Mouse (Mus musculus): ENCODE results near the gene Gm10720.
"Not testable (repeated sequence)": the region's sequence is repeated elsewhere in the genome, so short reads cannot be mapped to it uniquely, and the experiment has no call there.

Gene Gm10720

GRCm38 (mm10) chr9:3015354-3015753 is at the start of gene Gm10720:
Gm10720 (plus strand) TSS chr9:3015654.
- DNase-seq (ENCODE audit: low spot score in 2 of 2), result not testable (repeated sequence)

- peak in 1 of 2 experiments; percentile 21 for DNase-seq (ENCODE audit: low spot score in 2 of 2)
Observed at GRCm38 (mm10) chr9:3000445-3000972, 14.9 kb upstream of the Gm10720 start, which contains the start of gene Gm10722. Gm10722 (plus strand) TSS chr9:3000922.

DNA sequence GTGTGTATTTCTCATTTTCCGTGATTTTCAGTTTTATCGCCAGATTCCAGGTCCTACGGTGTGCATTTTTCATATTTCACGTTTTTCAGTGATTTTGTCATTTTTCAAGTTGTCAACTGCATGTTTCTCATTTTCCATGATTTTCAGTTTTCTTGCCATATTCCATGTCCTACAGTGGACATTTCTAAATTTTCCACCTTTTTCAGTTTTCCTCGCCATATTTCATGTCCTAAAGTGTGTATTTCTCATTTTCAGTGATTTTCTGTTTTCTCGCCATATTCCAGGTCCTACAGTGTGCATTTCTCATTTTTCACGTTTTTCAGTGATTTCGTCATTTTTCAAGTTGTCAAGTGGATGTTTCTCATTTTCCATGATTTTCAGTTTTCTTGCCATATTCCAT is 14.4 kb upstream of the Gm10720 start:
- DNase-seq (ENCODE audit: low spot score in 2 of 2), result peak in 1 of 2 experiments; percentile 44

- peak; percentile 93 to 100 for DNase-seq (ENCODE audit: low spot score in 2 of 2)
Observed at GRCm38 (mm10) chr9:3001948-3002659, 13.3 kb upstream of the Gm10720 start.

DNA sequence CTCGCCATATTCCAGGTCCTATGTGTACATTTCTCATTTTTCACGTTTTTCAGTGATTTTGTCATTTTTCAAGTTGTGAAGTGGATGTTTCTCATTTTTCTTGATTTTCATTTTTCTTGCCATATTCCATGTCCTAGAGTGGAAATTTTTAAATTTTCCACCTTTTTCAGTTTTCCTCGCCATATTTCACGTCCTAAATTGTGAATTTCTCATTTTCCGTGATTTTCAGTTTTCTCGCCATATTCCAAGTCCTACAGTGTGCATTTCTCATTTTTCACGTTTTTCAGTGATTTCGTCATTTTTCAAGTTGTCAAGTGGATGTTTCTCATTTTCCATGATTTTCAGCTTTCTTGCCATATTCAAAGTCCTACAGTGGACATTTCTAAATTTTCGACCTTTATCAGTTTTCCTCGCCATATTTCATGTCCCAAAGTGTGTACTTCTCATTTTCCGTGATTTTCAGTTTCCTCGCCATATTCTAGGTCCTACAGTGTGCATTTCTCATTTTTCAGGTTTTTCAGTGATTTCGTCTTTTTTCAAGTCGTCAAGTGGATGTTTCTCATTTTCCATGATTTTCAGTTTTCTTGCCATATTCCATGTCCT is 12.6 kb upstream of the Gm10720 start, which contains the start of gene Gm11168:
TSS of gene Gm11168 (plus strand) at position 553 of the 603 bp plus-strand sequence.
- not testable (repeated sequence) for DNase-seq (ENCODE audit: low spot score in 2 of 2)

DNA sequence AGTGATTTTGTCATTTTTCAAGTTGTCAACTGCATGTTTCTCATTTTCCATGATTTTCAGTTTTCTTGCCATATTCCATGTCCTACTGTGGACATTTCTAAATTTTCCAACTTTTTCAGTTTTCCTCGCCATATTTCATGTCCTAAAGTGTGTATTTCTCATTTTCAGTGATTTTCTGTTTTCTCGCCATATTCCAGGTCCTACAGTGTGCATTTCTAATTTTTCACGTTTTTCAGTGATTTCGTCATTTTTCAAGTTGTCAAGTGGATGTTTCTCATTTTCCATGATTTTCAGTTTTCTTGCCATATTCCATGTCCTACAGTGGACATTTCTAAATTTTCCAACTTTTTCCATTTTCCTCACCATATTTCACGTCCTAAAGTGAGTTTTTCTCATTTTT is 9.3 kb upstream of the Gm10720 start:
- not testable (repeated sequence) for DNase-seq (ENCODE audit: low spot score in 2 of 2)

DNA sequence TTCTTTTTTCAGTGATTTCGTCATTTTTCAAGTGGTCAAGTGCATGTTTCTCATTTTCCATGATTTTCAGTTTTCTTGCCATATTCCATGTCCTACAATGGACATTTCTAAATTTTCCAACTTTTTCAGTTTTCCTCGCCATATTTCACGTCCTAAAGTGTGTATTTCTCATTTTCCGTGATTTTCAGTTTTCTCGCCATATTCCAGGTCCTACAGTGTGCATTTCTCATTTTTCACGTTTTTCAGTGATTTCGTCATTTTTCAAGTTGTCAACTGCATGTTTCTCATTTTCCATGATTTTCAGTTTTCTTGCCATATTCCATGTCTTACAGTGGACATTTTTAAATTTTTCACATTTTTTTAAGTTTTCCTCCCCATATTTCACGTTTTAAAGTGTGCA is 8.8 kb upstream of the Gm10720 start:
- peak; percentile 92 to 100 for DNase-seq (ENCODE audit: low spot score in 2 of 2)

- DNase-seq (ENCODE audit: low spot score in 2 of 2), result not testable (repeated sequence)
Observed at GRCm38 (mm10) chr9:3007272-3007671, 8.2 kb upstream of the Gm10720 start.

GRCm38 (mm10) chr9:3009331-3009730 is 6.1 kb upstream of the Gm10720 start:
- DNase-seq (ENCODE audit: low spot score in 2 of 2), result not testable (repeated sequence)

GRCm38 (mm10) chr9:3012054-3012621 is 3.3 kb upstream of the Gm10720 start:
- not testable (repeated sequence) for DNase-seq (ENCODE audit: low spot score in 2 of 2)

DNA sequence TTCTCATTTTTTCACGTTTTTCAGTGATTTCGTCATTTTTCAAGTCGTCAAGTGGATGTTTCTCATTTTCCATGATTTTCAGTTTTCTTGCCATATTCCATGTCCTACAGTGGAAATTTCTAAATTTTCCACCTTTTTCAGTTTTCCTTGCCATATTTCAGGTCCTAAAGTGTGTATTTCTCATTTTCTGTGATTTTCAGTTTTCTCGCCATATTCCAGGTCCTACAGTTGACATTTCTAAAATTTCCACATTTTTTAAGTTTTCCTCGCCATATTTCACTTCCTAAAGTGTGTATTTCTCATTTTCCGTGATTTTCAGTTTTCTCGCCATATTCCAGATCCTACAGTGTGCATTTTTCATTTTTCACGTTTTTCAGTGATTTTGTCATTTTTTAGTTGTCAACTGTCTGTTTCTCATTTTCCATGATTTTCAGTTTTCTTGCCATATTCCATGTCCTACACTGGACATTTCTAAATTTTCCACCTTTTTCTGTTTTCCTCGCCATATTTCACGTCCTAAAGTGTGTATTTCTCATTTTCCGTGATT is 2.6 kb upstream of the Gm10720 start, which contains the start of gene Gm10721:
TSS of gene Gm10721 (plus strand) at position 408 of the 547 bp plus-strand sequence.
- not testable (repeated sequence) for DNase-seq (ENCODE audit: low spot score in 2 of 2)

GRCm38 (mm10) chr9:3015896-3016295 is 442 bp downstream of the Gm10720 start:
- DNase-seq (ENCODE audit: low spot score in 2 of 2), result not testable (repeated sequence)

- DNase-seq (ENCODE audit: low spot score in 2 of 2), result not testable (repeated sequence)
Observed at GRCm38 (mm10) chr9:3017108-3017507, 1.7 kb downstream of the Gm10720 start, which contains the start of gene Gm10719. Gm10719 (plus strand) TSS chr9:3017408.

DNA sequence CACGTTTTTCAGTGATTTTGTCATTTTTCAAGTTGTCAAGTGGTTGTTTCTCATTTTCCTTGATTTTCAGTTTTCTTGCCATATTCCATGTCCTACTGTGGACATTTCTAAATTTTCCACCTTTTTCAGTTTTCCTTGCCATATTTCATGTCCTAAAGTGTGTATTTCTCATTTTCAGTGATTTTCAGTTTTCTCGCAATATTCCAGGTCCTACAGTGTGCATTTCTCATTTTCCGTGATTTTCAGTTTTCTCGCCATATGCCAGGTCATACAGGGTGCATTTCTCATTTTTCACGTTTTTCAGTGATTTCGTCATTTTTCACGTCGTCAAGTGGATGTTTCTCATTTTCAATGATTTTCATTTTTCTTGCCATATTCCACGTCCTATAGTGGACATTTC is 3.5 kb downstream of the Gm10720 start:
- peak; percentile 39 to 93 for DNase-seq (ENCODE audit: low spot score in 2 of 2)

GRCm38 (mm10) chr9:3019835-3020727 is 4.6 kb downstream of the Gm10720 start:
- DNase-seq (ENCODE audit: low spot score in 2 of 2), result peak; percentile 13 to 73

DNA sequence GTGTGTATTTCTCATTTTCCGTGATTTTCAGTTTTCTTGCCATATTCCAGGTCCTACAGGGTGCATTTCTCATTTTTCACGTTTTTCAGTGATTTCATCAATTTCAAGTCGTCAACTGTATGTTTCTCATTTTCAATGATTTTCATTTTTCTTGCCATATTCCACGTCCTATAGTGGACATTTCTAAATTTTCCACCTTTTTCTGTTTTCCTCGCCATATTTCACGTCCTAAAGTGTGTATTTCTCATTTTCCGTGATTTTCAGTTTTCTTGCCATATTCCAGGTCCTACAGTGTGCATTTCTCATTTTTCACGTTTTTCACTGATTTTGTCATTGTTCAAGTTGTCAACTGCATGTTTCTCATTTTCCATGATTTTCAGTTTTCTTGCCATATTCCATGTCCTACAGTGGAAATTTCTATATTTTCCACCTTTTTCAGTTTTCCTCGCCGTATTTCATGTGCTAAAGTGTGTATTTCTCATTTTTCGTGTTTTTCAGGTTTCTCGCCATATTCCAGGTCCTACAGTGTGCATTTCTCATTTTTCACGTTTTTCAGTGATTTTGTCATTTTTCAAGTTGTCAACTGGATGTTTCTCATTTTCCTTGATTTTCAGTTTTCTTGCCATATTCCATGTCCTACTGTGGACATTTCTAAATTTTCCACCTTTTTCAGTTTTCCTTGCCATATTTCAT is 7.0 kb downstream of the Gm10720 start:
- peak; percentile 25 to 79 for DNase-seq (ENCODE audit: low spot score in 2 of 2)

GRCm38 (mm10) chr9:3023312-3023984 is 8.0 kb downstream of the Gm10720 start, which contains the start of gene Gm10718:
Gm10718 (plus strand) TSS chr9:3023547.
- DNase-seq (ENCODE audit: low spot score in 2 of 2), result peak; percentile 20 to 73

- DNase-seq (ENCODE audit: low spot score in 2 of 2), result peak; percentile 95 to 100
Observed at GRCm38 (mm10) chr9:3023985-3024648, 8.7 kb downstream of the Gm10720 start.

GRCm38 (mm10) chr9:3024912-3025467 is 9.5 kb downstream of the Gm10720 start, which contains the start of gene Gm10717:
Gm10717 (plus strand) TSS chr9:3025417.
- DNase-seq (ENCODE audit: low spot score in 2 of 2), result peak in 1 of 2 experiments; percentile 39
